Mouse (Mus musculus) adrenal gland, postnatal 25 days (tissue): Measurements from ENCODE around the gene Sh3kbp1. TPM values are rescaled to one million over a fixed set of nuclear protein-coding genes. Genes with fewer than 3 reads are reported as not detected.

ENCODE experiments used
- DNase-seq: peaks from one replicate; pipeline ENCODE4 v3.0.0; 2021; ENCODE audit warnings: mixed read lengths
- total RNA-seq: library from RNA; stranded (reverse); gene quantifications from 2 replicates; pipeline ENCODE4 v1.2.3, GENCODE M21; 2021

The Sh3kbp1 gene
- total RNA-seq, 1 experiment from 2014 or later = 20.9 TPM

DNA sequence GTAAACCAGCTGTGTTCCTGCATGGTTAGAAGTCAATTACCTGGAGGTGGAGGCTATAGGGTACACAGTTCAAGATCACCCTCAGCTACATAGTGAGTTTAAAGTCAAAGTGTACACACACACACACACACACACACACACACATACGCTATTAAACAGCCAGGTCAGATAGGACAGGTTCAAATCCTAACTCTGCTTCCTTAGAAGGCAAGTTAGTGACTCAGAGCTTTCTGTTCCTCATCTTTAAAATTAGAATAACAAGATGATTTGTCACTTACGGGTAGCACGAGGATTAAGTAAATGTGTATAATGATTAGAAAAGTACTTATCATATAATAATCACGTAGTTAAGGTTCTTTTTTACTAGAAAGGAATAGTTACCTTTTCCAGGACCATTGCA is 208.2 kb downstream of the Sh3kbp1 start:
- no peak for DNase-seq

DNA sequence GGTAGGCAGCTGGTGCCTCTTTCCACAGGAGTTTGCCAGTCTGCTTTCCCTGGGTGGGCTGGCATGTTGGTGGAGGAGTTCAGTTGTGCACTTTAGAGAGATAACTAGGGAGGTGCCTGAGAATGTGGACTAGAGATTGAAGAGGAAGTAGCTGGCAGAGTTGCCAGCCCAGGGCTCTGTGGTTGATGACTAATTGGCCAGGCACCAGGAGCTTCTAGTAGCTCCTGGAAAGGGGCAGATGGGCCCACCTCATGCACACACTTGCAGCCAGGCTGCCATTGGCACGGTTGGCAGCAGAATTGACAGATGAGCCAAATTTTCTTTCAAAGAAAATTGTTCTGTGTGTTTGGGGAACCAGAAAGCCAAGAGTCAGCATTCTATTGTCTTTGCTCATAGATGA is 210.3 kb downstream of the Sh3kbp1 start:
- peak; percentile 2 for DNase-seq

DNA sequence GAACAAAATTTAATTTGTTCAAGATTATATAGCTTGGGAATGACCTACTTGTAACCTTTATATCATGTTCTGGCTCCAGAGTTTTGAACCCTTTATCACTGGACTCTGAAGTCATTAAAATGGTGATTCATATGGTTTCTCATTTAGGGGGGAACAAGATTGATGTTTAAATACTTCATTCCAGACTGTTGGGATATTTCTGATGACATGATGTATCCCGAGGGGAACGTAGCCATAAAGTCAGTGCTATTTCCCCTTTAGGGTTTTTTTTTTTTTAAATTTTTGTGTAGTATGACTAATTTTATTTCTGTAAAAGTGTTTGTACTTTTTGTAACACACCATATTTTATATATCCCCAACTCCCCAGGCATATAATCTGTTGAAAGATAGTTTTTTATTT is 212.7 kb downstream of the Sh3kbp1 start:
- no peak for DNase-seq

DNA sequence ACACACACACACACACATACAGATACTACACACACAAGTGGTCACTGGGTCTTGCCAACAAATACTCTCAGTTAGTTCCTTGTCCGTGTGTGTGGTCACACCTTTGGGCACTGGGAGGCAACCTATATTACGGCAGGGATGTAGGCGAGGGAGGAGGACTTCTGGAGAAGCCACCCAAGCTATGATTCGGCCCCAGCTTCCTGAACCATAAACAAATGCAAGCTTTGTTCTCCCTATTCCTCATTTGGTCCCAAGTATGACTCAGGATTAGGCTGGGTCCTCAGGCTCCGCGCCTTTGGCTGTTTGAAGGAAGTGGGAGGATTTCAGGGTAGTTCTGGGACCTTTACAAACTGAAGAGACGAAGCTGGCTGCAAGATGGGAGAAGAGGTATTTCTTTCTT is 213.2 kb downstream of the Sh3kbp1 start:
- no peak for DNase-seq

DNA sequence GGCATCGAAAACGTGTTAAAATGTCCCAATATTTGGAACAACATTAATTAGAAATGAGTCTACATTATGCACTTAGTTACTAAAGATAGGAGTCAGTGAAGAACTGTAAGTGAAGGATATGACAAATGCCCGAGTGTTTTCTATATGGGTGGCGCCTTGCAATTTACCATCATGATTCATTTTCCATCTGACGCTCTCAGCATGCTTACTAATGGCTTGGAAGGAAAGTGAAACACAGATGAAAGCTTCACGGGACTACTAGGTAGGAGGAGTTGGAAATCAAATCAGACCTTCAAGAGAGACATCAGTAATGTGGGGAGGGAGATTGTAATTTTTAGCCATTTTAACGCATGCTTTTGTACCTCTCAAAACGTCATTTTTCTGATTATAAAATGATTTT is 223.7 kb downstream of the Sh3kbp1 start:
- DNase-seq = no peak

DNA sequence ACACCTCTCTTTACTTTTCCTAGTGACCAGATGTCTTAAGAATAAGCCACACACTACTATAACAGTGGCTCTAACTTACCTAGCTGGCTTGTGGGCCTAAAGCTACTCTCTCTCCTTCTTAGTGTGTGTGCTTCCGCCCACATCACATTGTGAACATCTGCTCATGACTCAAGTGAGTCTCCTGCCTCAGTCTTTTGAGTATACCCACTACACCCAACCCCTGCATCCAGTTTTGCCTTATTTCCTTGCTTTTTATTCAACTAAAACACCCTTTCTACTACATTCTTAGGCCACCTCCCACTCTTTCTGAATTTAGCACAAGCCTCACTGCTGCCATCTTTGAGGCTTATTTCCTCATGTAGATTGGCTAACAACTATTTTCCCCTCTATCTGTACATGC is 229.8 kb downstream of the Sh3kbp1 start:
- DNase-seq = no peak

DNA sequence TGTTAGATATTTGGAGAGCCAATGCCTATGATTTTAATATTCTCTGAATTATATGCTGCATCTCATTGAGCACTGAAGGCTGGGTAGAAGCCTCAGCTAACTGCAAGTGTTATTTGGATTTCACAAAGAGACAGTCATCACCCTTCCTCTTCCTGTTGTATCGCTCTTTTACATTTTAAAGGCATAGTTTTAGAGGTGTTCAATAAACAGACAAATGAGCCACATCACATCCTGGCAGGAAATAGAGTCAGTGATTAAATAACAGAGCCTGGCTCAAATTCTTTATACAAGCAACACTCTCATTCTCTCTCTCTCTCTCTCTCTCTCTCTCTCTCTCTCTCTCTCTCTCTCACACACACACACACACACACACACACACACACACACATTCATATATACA is 231.1 kb downstream of the Sh3kbp1 start:
- DNase-seq = no peak

DNA sequence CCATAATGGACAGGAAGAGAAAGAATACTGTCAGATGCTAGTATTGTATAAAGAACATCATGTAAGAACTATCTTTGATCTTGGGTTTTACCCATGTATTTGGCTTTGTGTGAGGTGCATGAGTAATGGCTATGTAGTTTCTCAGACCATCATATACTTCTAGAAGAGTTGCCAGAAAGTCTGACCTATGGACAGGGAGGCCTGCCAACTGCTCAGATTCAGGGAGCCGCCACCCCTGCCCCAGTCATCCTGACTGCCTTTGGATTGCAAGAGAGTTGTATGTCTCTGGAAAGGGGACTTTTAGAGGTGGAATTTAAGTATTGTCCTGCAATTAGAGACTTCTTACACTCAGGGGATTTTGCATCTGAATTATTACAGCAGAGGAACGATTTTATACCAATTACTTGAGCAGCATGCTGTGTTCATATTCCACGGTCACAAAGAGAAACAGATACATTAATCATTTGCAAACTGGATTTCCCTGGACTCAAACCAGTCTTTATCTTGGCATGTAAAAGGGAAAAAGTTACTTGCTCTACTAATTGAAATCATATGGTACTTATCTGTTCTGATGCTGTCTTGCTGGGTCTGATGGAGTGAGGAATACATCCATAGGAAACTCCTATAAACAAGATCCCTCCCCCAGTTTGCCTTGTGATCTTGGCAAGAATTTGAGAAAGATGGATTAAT is 233.9 kb downstream of the Sh3kbp1 start:
- DNase-seq = no peak

DNA sequence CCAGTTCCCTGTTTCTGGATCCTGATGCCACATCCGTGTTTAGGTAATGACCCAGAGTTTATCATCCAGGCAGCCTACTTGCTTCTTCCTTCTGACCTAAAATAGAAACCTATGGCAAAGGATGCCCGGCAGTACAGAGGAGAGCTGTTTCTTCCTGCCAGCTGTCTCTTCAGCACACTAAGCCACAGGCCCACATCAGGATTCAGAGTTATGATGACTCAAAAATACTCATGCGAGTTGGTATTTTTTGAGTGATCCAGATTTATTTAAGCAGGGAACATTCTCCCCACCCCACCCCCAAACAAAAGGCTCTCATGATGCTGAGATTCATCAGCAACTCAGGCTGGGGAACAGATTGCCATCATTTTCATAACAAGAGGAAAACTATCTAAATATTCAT is 240.6 kb downstream of the Sh3kbp1 start:
- no peak for DNase-seq

DNA sequence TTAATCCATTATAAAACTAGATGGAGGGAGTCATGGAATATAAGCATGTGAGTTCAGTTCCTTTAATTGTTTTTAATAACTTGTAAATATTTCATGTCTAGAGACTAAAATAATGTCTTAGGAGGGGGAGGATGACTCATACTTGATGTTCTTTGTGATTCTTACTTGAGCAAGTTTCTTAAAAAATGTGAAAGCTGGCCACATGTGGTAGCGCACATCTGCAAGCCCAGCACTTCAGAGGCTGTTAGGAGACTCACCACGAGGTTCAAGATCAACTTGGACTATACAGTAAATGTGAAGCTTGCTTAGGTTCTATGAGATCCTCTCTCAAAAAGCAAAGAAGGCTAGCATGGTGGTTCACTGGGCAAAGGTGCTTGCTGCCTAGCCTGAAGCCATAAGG is 245.4 kb downstream of the Sh3kbp1 start:
- no peak for DNase-seq

DNA sequence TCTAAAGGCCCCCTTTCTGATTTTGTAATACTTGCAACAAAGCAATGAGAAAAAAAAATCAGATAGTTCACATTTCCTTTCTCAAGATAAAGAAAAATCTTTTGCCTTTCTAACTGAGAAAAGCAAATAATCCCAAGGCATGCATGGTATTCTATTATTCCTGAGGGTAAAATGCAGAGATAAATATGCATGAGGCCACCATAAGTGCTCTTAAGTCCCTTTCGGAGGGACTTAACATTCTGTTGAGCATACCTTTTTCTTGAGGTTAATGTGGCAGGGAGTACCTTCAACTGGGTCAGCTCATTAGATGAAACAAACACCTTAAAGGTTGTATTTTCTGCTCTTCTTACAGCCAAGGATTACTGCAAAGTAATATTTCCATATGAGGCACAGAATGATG is 250.7 kb downstream of the Sh3kbp1 start:
- DNase-seq = no peak

DNA sequence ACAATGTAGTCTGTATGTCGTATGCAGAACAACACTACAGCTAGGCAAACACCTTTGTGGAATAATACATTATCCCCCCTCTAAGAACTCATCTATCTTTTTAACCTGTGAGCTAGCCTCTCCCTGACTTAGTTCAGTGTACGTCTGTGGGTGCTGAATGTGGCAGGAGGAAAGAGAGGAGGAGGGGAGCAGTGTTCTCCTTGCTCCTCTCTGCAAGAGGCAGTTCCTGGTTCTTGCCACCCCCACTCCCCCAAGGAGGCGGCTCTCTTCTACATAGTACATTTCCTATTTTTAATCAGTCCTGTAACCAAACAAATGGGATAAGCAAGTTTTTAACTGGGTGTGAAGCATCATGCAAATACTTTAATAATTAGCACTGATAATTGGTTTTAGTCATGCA is 252.4 kb downstream of the Sh3kbp1 start:
- DNase-seq = no peak

DNA sequence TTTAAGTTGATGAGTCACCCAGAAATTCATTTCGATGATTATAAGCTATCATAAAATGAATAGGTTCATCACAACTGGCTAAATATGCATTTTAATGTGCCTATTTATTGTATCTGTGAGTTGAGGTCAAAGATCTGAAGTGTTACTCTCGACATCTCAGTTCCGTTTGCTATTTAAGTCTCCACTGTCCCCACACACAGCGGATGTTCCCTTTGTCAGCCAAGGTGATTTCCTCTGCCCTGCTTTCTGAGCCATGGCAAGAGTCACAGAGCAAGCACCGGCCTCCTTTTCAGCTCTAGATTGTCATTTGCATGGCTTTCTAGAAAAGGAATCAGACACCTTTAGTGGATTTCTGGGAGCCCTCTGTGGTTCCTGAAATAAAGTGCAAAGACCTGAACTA is 254.5 kb downstream of the Sh3kbp1 start:
- no peak for DNase-seq

DNA sequence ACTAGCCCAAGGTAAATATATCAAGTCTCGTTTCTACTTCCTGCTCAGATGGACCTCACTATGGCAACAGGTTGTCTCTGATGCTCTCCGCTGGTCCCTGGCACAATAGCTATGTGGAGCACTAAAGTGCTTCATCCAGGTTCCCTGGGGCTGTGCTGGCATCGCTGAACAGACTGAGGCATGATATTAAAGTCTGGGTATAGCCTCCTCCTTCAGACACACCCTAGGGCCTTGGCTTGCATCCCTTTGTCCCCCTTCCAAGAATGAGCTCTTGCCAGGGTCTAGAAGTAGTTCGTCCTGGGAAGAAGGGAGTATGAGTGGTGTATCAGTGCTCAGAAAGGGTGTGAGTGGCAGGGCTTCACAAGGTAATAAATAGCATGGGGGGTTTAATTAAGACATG is 269.5 kb downstream of the Sh3kbp1 start:
- no peak for DNase-seq

DNA sequence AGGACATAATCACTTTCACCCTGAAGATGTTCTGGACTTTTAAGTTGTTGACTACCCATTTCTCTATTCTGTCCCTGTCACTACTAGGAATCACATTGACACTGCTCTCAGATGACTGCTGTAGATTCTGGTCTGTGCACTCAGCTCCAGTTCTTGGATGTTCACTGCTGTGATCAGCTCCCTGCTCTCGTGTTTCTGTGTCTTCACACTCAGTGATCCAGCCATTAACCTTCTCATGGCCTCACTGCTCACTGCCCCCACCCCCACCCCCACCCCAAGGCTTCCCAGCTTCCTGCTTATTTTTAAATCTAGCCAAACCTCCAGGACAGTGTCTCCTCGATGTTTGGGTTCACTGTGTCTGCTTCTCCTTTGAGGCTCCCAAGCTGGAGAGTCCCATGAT is 271.0 kb downstream of the Sh3kbp1 start:
- DNase-seq = no peak

DNA sequence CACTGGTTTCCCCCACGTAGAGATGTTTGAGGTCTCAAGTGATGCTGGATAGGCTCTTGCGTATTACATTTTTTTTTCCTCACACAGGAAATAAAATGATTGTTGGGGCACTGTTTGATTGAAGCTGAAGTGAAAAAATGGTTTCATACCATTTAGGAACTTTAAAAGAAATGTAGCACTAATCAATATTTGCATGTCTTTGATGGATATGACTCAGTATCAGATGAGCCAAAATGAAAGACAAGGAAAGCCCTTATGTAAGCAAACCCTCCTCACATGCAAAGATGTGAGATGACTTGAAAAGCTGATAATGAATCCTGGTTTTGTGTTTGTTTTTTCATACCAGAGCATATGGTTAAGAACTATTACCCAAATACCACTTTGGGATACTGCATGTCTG is 272.0 kb downstream of the Sh3kbp1 start:
- no peak for DNase-seq

DNA sequence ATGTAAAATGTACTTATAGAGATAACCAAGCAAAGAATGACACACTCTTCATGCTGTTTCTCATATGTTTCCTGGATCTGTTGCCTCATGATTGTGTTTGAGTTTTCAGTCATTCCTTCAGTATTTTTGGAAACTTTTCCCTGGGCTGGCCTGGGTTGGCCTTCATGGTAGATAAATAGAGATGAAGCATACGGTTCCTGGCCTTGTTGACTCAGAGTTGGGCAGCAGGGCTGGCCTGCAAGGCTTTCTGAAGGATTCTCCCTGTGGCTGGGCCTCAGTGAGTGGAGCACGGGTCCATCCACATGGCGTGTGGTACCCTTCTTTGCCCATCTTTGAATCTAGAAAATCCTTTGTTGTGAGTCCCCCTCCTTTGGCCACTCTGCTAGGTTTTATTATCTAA is 276.3 kb downstream of the Sh3kbp1 start:
- peak; percentile 2 for DNase-seq

DNA sequence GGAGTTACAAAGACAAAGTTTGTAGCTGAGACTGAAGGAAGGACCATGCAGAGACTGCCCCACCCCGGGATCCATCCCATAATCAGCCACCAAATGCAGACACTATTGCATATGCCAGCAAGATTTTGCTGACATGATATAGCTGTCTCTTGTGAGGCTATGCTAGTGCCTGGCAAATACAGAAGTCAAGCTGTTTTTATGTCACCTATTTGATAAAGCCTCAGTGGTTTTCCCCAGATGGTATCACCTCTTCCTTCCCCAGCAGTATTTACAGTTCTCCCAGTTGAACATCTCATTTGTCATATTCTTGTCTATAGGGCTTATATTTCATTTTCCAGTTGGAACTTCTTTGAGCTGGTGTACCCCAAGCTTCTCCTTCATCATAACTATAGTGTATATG is 280.6 kb downstream of the Sh3kbp1 start:
- no peak for DNase-seq

DNA sequence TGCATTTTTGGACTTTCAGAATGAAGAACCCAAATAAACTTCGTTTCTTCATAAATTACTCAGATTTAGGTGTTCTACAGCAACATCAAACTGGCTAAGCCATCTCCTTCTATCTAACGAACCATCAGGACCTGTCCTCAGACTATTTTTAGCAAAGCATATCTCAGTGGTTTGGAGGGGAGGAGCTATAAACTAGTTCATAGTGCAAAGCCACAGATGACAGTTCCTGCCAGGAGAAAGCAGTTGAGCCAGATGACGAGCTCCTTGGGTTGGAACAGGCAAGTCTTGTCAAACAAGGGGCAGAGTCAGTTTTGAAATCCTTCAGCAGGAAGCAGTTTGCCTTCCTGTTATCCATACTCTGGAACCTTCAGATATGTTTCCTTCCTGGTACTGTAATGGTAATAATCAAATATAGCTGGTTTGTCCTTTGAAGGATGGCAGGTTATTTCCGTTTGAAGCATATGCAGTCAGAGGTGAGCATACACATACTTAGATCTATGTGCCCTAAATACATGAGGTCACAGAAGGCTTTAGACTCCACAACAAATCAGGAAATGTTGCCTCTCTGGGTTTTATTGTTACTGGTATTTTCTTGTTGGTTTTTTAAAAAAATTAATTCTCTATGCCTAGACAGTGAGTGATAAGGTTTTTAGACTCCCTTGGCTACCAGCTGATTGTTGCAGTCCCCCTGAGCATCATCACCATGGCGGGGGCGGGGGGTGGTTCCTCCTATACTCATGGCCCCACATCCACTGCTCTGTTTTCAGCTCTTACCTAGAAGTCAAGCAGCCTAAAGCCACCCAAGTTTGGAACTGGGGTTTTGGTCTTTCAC is 282.6 kb downstream of the Sh3kbp1 start:
- DNase-seq = no peak

DNA sequence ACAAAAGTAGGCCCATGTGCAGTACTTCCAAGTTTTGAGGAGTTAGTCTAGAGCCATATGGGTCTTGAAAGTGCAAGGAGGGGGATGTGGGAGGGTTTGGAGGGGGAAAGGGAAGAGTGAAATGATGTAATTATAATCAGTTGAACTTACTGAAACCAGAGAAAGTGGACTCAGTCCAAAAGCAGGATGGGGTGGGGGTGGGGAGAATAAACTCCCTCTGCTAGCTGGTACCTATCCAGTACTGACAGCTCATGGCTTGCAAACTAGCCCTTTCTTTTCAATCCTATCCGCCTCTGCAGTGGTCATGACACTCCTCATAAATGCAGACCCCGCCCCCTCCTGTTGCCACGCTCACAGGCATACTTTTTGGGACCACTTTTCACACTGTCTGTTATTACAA is 283.5 kb downstream of the Sh3kbp1 start:
- no peak for DNase-seq

DNA sequence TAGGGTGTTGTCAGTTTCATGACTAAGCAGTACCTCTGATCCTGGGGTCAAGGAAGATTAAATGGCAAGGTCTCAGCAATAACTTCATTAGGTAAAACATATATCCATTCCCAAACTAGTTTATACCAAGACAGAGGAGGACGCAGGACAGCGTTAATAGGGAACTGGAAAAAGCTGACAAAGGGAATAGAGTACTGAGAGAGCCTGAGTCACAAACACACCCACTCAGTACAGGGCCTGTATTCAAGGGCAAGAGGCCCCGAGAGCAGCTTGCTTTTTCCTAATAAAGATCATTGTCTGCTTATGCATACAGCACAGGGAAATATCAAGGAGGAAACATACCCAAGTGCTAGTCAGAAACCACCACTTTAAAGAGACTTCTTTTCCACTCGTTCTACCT is 284.5 kb downstream of the Sh3kbp1 start:
- no peak for DNase-seq

DNA sequence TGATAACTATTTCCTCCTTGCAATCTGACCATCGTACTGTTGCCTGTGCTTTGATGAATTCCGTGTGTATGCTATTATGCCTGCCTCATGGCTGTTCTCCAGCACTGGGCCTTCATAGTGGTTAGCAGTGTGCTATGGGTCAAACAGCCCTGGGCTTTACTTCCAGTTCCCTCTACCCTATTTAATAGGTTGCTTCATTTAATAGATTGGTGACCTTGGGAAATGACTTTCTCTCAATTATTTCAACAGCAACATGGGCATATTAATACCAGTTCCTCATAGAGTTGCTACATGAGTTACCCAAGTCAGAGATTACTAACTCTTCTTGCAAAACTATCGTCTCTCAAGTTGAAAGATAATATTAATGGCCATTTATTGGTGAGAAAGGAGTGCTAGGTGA is 285.0 kb downstream of the Sh3kbp1 start:
- DNase-seq = no peak

DNA sequence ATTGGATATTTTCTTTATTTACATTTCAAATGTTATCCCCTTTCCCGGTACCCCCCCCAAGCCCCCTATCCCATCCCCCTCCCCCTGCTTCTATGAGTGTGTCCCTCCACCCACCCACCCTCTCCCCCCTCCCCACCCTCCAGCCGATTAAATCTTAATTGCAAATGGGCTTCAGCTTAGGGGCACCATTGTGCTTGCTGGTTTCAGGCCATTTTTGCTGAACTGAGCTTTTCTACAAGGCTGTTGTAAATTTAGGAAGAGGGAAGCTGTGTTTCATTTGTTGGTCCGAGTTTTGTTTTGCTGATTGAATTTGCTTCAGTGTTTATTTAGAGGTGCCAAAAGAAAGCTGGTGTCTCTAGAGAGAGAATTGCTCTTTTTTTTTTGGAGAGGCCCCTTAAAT is 286.4 kb downstream of the Sh3kbp1 start:
- no peak for DNase-seq

DNA sequence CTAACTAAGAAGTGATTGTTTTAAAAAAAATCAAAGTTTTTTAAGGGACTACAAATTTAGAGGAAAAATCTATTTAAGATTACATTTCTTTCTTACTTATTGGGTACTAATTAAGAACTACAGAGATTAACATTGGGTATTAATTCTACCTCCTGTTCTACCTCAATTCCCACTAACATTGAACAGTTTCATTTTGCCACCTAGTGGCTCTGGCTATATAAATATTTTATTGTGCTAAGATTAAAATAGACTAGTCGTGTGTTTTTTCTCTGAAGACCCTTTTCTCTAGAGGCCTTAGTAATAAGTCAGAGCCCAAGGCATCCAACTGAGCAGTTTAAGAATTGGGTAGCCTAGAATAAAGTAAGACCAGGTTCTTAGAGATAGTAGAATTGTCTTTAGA is 288.1 kb downstream of the Sh3kbp1 start:
- DNase-seq = no peak
